Mouse (Mus musculus): ENCODE measurements around the gene Nrde2.

DNA sequence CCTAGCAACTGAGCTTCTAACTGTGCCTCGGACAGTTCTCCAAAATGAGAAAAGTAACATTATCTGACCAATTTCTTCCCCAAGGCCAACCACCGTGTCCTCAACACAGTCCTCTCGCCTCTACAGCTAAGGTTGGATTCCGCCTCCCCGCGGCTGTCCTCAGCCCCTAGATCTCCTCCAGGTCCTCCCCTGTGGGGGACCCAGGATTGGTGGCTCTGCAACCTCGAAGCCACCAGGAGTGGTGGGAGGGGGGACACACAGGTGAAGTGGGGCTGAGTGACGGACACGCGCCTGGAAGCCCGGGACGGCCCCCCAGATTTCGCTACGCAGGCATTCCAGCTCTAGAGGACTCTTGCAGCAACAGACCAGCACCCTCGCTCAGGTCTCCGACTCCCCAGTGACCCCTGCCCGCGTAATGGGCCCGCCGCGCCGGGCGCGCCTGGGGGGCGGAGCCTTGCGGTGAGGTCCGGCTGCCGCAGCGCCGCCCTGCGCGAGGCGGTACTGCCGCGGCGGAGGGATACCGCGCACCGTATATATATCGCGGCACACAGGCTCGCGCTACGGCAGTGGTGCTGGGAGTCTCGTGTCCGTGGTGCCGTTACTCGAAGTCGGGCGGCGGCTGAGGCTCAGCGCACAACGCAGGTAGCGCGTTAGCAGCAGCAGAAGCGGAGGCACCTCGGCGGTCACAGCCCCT, 39.7 kb upstream of the Nrde2 start, which contains the start of gene Calm1:
- TF ChIP-seq CTCF (IDR thresholded peaks at IDR 0.05; ENCODE audit: low read depth, low read length) (no peak), EP300 (IDR thresholded peaks at IDR 0.05; ENCODE audit: insufficient read depth, low read depth, low read length) (peak; percentile 89), POLR2A (IDR thresholded peaks at IDR 0.05; ENCODE audit: insufficient read depth, low read length) (peak; percentile 99)
